ENCODE assay signal across 14 mouse cellular contexts in the genomic region with DNA sequence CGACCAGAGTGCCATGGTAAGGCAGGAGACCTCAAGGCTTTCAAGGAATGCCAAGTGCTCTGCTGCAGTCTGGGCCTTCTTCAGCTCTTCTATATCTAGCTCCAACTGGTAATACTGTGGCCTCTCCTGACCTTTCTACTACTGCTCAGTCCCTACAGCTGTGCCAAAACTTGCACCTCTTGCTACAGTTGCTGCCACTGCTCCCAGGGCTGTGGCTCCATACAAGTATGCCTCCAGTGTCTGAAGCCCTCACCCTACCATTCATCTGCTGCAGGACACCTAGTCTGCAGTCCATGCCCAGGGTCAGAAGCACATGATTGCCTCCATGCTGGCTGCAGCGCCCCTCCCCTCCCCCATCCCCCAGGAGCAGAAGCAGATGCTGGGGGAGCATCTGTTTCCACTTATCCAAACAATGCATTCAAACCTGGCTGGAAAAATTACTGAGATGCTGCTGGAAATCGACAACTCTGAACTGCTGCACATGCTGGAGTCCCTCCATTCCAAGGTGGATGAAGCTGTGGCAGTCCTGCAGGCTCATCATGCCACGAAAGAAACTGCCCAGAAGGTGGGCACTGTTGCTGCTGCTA.
DNase-seq lines count a peak whose midpoint lies in the region; ATAC-seq lines count a peak whose summit lies in the region.
"Had no signal": no experiment of that assay in that cellular context is flagged by ENCODE, and none has a peak within 500 bp of the region (broad histone marks: within the 10 kb centered on the region; RNA-seq: fewer than 3 reads in every experiment).

No protein-coding gene starts in this region.

- no peaks in the 10 kb centered on the region for H3K36me3 ChIP-seq in midbrain, embryonic 10.5 days
- H3K36me3 ChIP-seq in midbrain, embryonic 14.5 days (ENCODE audit: control insufficient read depth, insufficient read depth, low read length), result no peaks in the 10 kb centered on the region
- no peaks in the 10 kb centered on the region for H3K36me3 ChIP-seq in liver, embryonic 12.5 days
- H3K36me3 ChIP-seq: forebrain, embryonic 15.5 days; neural tube, embryonic 13.5 days had no signal

- no peak overlapping the region for H3K4me2 ChIP-seq in midbrain, embryonic 14.5 days (ENCODE audit: low read length)
- H3K4me2 ChIP-seq in liver, embryonic 12.5 days, result no peak overlapping the region
- H3K4me2 ChIP-seq: forebrain, embryonic 15.5 days; liver, embryonic 11.5 days; neural tube, embryonic 13.5 days had no signal

- ATAC-seq in midbrain, embryonic 14.5 days (ENCODE audit: low FRiP score, low TSS enrichment), result no peak
- ATAC-seq in liver, embryonic 12.5 days, result no peak
- ATAC-seq: forebrain, embryonic 15.5 days had no signal

- WGBS in midbrain, embryonic 10.5 days, result 65% methylated on average over 4 of the region's 4 CpGs
- WGBS in midbrain, embryonic 14.5 days, result 78% methylated on average over 4 of the region's 4 CpGs
- 43% methylated on average over 4 of the region's 4 CpGs for WGBS in liver, embryonic 12.5 days (ENCODE audit: insufficient replicate concordance)

- no peaks in the 10 kb centered on the region for H3K4me1 ChIP-seq in midbrain, embryonic 10.5 days
- H3K4me1 ChIP-seq in midbrain, embryonic 14.5 days (ENCODE audit: control insufficient read depth, insufficient read depth, low read length), result no peaks in the 10 kb centered on the region
- H3K4me1 ChIP-seq in liver, embryonic 12.5 days, result no peaks in the 10 kb centered on the region
- H3K4me1 ChIP-seq: forebrain, embryonic 15.5 days; megakaryocyte, embryonic 14.5 days; neural tube, embryonic 13.5 days had no signal

- DNase-seq in midbrain, embryonic 10.5 days (ENCODE audit: low spot score), result peak; percentile 12
- DNase-seq in midbrain, embryonic 14.5 days, result no peak
- DNase-seq in embryo, embryonic 11 days, result peak; percentile 64
- DNase-seq in hindlimb bud, embryonic 11.5 days (ENCODE audit: extremely low spot score, low read depth, low spot score), result peak; percentile 82
- peak; percentile 25 for DNase-seq in yolk sac, embryonic 10.5 days (ENCODE audit: low spot score)
- DNase-seq in cerebellum, adult 9-11 months, result no peak
- DNase-seq: cerebellum, postnatal 36 days; heart, postnatal 4 days; kidney, postnatal 4 days had no signal

- H3K9ac ChIP-seq in midbrain, embryonic 14.5 days (replicated peaks; ENCODE audit: low read length), result no peak overlapping the region
- H3K9ac ChIP-seq in liver, embryonic 12.5 days, result no peak overlapping the region
- H3K9ac ChIP-seq: forebrain, embryonic 15.5 days; neural tube, embryonic 13.5 days had no signal

- peaks cover 6% of the 10 kb centered on the region; the same call in 1 of the 2 replicates for H3K9me3 ChIP-seq in midbrain, embryonic 10.5 days (replicated peaks)
- H3K9me3 ChIP-seq in midbrain, embryonic 14.5 days (ENCODE audit: control insufficient read depth, low read length), result no peaks in the 10 kb centered on the region
- no peaks in the 10 kb centered on the region; the same call in 1 of the 2 replicates for H3K9me3 ChIP-seq in liver, embryonic 12.5 days (replicated peaks)
- H3K9me3 ChIP-seq: forebrain, embryonic 15.5 days; neural tube, embryonic 13.5 days had no signal

- H3K27ac ChIP-seq in midbrain, embryonic 10.5 days (replicated peaks), result no peak overlapping the region
- no peak overlapping the region for H3K27ac ChIP-seq in midbrain, embryonic 14.5 days (replicated peaks; ENCODE audit: low read depth, low read length)
- H3K27ac ChIP-seq in liver, embryonic 12.5 days, result no peak overlapping the region
- H3K27ac ChIP-seq: forebrain, embryonic 15.5 days; neural tube, embryonic 13.5 days had no signal

- H3K4me3 ChIP-seq in midbrain, embryonic 10.5 days, result no peak overlapping the region
- H3K4me3 ChIP-seq in midbrain, embryonic 14.5 days (replicated peaks; ENCODE audit: low read depth, low read length), result no peak overlapping the region
- no peak overlapping the region for H3K4me3 ChIP-seq in liver, embryonic 12.5 days
- H3K4me3 ChIP-seq: forebrain, embryonic 15.5 days; megakaryocyte, embryonic 14.5 days; neural tube, embryonic 13.5 days had no signal

- H3K27me3 ChIP-seq in midbrain, embryonic 10.5 days (ENCODE audit: low read depth, poor library complexity, severe bottlenecking), result no peaks in the 10 kb centered on the region
- no peaks in the 10 kb centered on the region for H3K27me3 ChIP-seq in midbrain, embryonic 14.5 days (ENCODE audit: control insufficient read depth, insufficient read depth, low read length)
- H3K27me3 ChIP-seq in liver, embryonic 12.5 days (replicated peaks), result no peaks in the 10 kb centered on the region
- H3K27me3 ChIP-seq: forebrain, embryonic 15.5 days; megakaryocyte, embryonic 14.5 days; neural tube, embryonic 13.5 days had no signal

Comparison
In these comparisons a context has a peak if more than half of its experiments do, and no peak if none do; other contexts are left out.
1. DNase-seq: peak in midbrain, embryonic 10.5 days (single experiment), embryo, embryonic 11 days (single experiment), hindlimb bud, embryonic 11.5 days (single experiment) and yolk sac, embryonic 10.5 days (single experiment); none in midbrain, embryonic 14.5 days (single experiment) and cerebellum, adult 9-11 months (single experiment).